Mouse (Mus musculus) forebrain, embryonic 11.5 days (tissue): ENCODE measurements around the gene Nudt12. TPM values are rescaled to one million over a fixed set of nuclear protein-coding genes. Genes with fewer than 3 reads are reported as not detected.
A peak's percentile ranks its signal among the peaks of the same experiment; 100 is the strongest.

Source experiments
- ATAC-seq: fragments of 200-750 bp; cut with Nextera tagmentation; replicated peaks from 2 replicates; pipeline ENCODE4 v1.8.0; 2017; ENCODE audit warnings: moderate TSS enrichment; ENCODE audit not compliant: low FRiP score
- DNase-seq: peaks from one replicate; pipeline ENCODE4 v3.0.0-alpha.2; 2017; ENCODE audit warnings: low spot score
- H3K27ac ChIP-seq: fragments of 300-500 bp; sonication (generic); 2 replicates; pipeline ENCODE4 v1.5.1; 2014; ENCODE audit warnings: low read depth, low read length
- H3K27me3 ChIP-seq: fragments of 300-500 bp; sonication (generic); 2 replicates; pipeline ENCODE4 v1.6.1; 2014; ENCODE audit warnings: mild to moderate bottlenecking, low read length, mixed read lengths; ENCODE audit not compliant: control insufficient read depth, insufficient read depth
- H3K36me3 ChIP-seq: fragments of 300-500 bp; sonication (generic); 2 replicates; pipeline ENCODE4 v1.6.1; 2014; ENCODE audit warnings: mild to moderate bottlenecking, low read length, moderate library complexity, mixed read lengths; ENCODE audit not compliant: control insufficient read depth, insufficient read depth
- H3K4me1 ChIP-seq: fragments of 300-500 bp; sonication (generic); replicated peaks from 2 replicates; pipeline ENCODE4 v1.6.1; 2014; ENCODE audit warnings: low read length, mixed read lengths; ENCODE audit not compliant: control insufficient read depth, insufficient read depth
- H3K4me2 ChIP-seq: fragments of 300-500 bp; sonication (generic); 2 replicates; pipeline ENCODE4 v1.6.1; 2014; ENCODE audit warnings: low read depth, mild to moderate bottlenecking, low read length, moderate library complexity, mixed read lengths; ENCODE audit not compliant: severe bottlenecking
- H3K4me3 ChIP-seq: fragments of 300-500 bp; sonication (generic); 2 replicates; pipeline ENCODE4 v1.5.1; 2014; ENCODE audit warnings: low read depth, low read length
- H3K9ac ChIP-seq: fragments of 300-500 bp; sonication (generic); 2 replicates; pipeline ENCODE4 v1.6.1; 2014; ENCODE audit warnings: low read length
- H3K9me3 ChIP-seq: fragments of 300-500 bp; sonication (generic); 2 replicates; pipeline ENCODE4 v1.6.1; 2016; ENCODE audit warnings: low read length, mixed read lengths; ENCODE audit not compliant: control insufficient read depth
- WGBS: fragments of 180-500 bp; shearing (Covaris S2); extraction: QIAGEN DNeasy Blood & Tissue Kit; methylation state at CpG from one replicate; pipeline ENCODE4 v1.1.7; 2014; 5-methylcytosine and 5-hydroxymethylcytosine counted together
- polyA plus RNA-seq: library from polyadenylated mRNA; unstranded; fragments of >200 nt; fragmentation: Nextera tagmentation; extraction: Ambion mirVana; gene quantifications from 2 replicates; pipeline ENCODE4 v1.2.1, GENCODE M21; 2014

Gene Nudt12
- polyA plus RNA-seq = 8.3 and 9.7 TPM in 2 replicates

DNA sequence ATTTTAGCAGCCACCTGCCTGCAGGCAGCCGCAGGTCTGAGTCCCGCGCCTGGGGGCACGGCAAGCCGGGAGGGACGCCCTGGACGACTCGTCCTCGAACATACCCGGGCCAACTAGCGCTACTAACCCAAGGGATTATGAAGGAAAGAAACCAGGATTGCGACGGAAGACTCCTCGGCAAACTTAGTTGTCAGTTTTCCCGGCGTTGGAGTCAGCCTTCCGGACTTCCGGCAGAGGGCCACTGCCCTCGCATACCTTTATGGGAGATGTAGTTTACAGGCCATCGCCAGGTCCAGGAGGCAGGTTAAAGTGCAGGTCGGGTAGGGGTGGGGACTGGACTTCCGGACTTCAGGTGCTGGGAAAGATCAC, at the start of gene Nudt12:
Nudt12 (minus strand) TSS at position 282 of the 369 bp plus-strand sequence.
- no peaks in the 10 kb centered on the region; the same call in 1 of the 2 replicates for H3K4me1 ChIP-seq
- H3K27ac ChIP-seq = peak within 1 kb of the TSS; percentile 70
- no peaks in the 10 kb centered on the region for H3K36me3 ChIP-seq
- H3K9me3 ChIP-seq = no peaks in the 10 kb centered on the region
- ATAC-seq = peak; percentile 87
- H3K4me3 ChIP-seq = peak within 1 kb of the TSS; percentile 64
- DNase-seq = peak; percentile 77
- under 1% methylated on average over 22 of the region's 22 CpGs for WGBS
- no peaks in the 10 kb centered on the region for H3K27me3 ChIP-seq
- peak within 1 kb of the TSS; percentile 64 for H3K4me2 ChIP-seq
- peak within 1 kb of the TSS; percentile 71 for H3K9ac ChIP-seq

DNA sequence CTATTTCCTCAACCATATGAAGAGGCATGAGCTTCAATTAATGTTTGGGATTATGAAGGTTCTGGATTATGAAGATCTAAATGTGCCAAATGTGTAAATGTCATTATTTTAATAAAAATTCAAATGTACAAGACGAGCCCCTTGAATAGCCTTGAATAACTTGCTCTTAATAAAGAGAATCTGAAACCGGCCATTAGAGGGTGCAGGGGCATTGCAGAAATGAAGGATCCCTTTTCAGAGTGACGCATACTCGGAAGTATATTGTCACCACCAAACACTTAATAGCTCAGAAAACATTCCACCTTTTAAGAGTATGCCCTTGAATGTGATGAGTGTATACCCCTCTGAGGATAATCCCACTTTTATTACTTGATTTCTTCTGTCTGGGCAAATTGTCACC, 40.1 kb upstream of the Nudt12 start:
- H3K4me1 ChIP-seq = no peaks in the 10 kb centered on the region
- ATAC-seq = no peak
- no peak overlapping the region for H3K4me2 ChIP-seq
- H3K9me3 ChIP-seq = no peaks in the 10 kb centered on the region
- H3K9ac ChIP-seq = no peak overlapping the region
- no peaks in the 10 kb centered on the region for H3K36me3 ChIP-seq
- no peaks in the 10 kb centered on the region for H3K27me3 ChIP-seq
- no peak overlapping the region for H3K4me3 ChIP-seq
- H3K27ac ChIP-seq = no peak overlapping the region
- WGBS = 75% methylated on average over 4 of the region's 4 CpGs
- DNase-seq = no peak

DNA sequence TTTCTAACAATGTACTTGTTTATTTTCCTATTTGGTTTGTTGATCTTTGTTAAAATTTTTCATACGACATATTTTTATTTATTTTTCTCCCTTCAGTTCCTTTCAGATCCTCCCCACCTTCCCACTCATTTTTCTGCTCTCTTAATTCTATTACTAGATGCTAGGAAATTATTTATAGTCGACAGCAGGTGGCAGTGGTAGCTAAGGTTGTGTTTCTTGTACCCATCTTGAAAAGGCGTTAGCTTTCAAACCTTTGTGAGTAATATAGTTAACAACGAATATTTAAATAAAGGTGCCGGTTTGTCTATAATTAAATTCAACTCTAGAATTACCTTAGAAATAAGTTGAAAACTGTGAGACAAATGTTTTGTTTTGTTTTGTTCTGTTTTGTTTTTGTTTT, 26.6 kb upstream of the Nudt12 start:
- Histone ChIP-seq H3K4me1 (no peaks in the 10 kb centered on the region), H3K9me3 (no peaks in the 10 kb centered on the region), H3K36me3 (no peaks in the 10 kb centered on the region), H3K9ac (no peak overlapping the region), H3K27ac (no peak overlapping the region), H3K4me3 (no peak overlapping the region), H3K4me2 (no peak overlapping the region), H3K27me3 (no peaks in the 10 kb centered on the region)
- no peak for DNase-seq
- ATAC-seq = no peak
- 60% methylated on average over 5 of the region's 5 CpGs for WGBS

DNA sequence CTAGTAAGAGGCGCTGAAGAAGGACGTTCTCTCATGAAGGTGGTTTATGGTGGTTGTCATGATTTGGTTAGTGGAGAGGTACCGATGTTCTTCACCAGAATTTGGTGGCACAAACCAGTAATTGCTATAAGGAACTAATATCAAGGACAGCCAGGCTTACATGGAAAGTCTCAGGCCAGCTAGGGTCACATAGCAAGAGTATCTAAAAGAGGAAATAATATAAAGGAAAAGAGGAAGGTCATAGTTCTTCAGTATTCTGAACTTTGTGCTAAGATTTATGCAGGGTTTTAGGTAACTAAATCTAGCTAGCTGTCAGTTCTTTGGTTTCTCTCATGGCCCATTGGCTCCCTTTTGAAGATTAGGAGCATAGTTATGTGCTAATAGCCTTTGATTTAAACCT, 20.3 kb upstream of the Nudt12 start:
- WGBS = 99% methylated on average over 3 of the region's 3 CpGs
- no peak for ATAC-seq
- no peak for DNase-seq

DNA sequence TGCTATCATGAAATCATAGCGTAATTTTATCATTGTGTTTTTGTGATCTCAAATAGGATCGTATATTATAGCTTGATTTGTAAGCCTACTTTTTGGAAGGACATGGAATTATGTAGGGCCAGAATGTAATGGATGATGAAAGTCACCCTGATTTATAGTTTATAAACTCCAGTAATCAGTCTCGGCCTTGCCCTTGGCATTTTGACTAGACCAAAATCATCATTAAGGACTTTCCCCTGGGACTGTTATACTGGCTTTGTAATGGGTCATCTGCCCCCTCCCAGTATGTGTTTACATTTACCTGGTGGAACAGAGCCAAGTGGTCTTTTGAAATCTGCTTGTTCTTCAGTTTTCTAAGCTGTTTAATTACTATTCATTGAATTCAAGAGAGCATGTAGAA, 13.2 kb upstream of the Nudt12 start:
- 80% methylated on average over 3 of the region's 3 CpGs for WGBS
- H3K4me3 ChIP-seq = no peak overlapping the region
- no peaks in the 10 kb centered on the region for H3K27me3 ChIP-seq
- no peak overlapping the region for H3K27ac ChIP-seq
- DNase-seq (no peak), ATAC-seq (no peak)
- H3K9me3 ChIP-seq = no peaks in the 10 kb centered on the region
- peaks cover 7% of the 10 kb centered on the region; the same call in 1 of the 2 replicates for H3K4me1 ChIP-seq
- no peaks in the 10 kb centered on the region for H3K36me3 ChIP-seq
- H3K9ac ChIP-seq = no peak overlapping the region
- H3K4me2 ChIP-seq = no peak overlapping the region

More for the DNA sequence above, 20.3 kb upstream of the Nudt12 start:
- Histone ChIP-seq H3K4me2 (no peak overlapping the region), H3K27me3 (no peaks in the 10 kb centered on the region), H3K4me3 (no peak overlapping the region), H3K9me3 (no peaks in the 10 kb centered on the region), H3K4me1 (no peaks in the 10 kb centered on the region), H3K36me3 (no peaks in the 10 kb centered on the region), H3K27ac (no peak overlapping the region), H3K9ac (no peak overlapping the region)

DNA sequence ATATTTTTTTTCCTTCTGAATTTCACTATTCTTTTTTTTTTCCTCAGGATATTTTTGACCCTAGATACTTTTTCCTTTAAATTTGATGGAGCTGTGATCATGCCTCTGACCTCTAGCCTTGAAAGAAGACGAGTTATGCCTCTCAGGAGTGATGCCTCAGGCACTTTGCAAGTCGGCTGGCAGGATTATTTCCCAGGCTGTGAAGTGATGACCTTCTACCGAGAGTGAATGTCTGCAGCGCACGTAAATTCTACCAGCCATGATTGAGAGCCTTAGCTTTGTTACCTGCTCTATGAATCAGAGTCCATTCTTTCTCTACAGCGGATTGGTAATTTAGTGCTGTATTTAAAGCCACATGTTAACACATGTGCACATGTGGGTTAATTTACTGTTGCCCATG, 11.3 kb upstream of the Nudt12 start:
- no peaks in the 10 kb centered on the region for H3K27me3 ChIP-seq
- H3K36me3 ChIP-seq = no peaks in the 10 kb centered on the region
- no peak overlapping the region for H3K4me2 ChIP-seq
- H3K9ac ChIP-seq = no peak overlapping the region
- no peak overlapping the region for H3K4me3 ChIP-seq
- H3K9me3 ChIP-seq = no peaks in the 10 kb centered on the region
- 18% methylated on average over 6 of the region's 6 CpGs for WGBS
- no peak overlapping the region; the same call in 1 of the 2 replicates for H3K27ac ChIP-seq
- peaks cover 7% of the 10 kb centered on the region; the same call in 1 of the 2 replicates for H3K4me1 ChIP-seq
- ATAC-seq = no peak
- no peak for DNase-seq

DNA sequence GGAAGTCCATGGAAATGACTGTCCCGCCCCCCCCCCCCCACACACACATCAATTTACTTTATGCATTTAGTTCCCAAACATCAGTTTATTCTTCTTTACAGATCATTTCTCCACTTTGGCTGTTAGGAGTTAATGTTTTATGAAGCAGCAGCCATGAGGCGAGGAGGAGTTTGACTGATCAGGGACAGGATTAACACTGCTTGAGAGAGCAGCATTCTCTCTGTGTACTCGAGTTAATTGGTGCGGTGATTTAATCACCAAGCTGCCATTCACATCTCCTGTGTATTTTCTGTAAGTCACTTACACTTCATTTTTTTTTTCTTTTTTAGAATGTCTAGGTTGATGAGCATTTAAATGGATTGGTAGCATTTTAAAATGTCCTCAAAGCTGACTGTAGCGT, 10.8 kb upstream of the Nudt12 start:
- 19% methylated on average over 5 of the region's 5 CpGs for WGBS
- ATAC-seq (peak; percentile 85), DNase-seq (peak; percentile 54)

DNA sequence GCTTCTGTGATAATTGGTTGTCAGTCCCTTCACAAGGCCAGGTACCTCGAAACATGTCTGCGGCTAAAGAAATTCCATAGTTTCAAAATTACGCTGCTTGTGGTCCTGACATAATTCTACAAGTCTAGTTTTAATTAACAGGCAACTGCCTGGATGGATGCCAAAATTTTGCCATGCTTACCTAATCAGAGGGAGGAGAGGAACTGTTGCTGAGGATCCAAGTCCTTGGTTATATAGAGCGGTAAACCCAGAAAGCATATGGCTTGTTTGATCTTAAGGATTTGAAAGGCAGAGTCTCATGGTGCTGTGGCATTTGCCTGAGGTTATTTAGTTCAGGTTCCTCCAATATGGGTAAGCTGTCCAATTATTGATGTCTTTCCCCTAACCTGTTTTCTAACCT, 5.5 kb upstream of the Nudt12 start:
- Histone ChIP-seq H3K27ac (no peak overlapping the region), H3K36me3 (no peaks in the 10 kb centered on the region), H3K9ac (no peak overlapping the region), H3K4me3 (no peak overlapping the region), H3K4me1 (no peaks in the 10 kb centered on the region), H3K27me3 (no peaks in the 10 kb centered on the region), H3K9me3 (no peaks in the 10 kb centered on the region), H3K4me2 (no peak overlapping the region)
- WGBS = 87% methylated on average over 4 of the region's 4 CpGs
- no peak for DNase-seq
- ATAC-seq = peak; percentile 60

More for the DNA sequence above, 10.8 kb upstream of the Nudt12 start:
- no peak overlapping the region for H3K9ac ChIP-seq
- no peak overlapping the region for H3K4me2 ChIP-seq
- no peaks in the 10 kb centered on the region for H3K9me3 ChIP-seq
- H3K4me3 ChIP-seq = no peak overlapping the region
- no peaks in the 10 kb centered on the region for H3K36me3 ChIP-seq
- no peaks in the 10 kb centered on the region for H3K27me3 ChIP-seq
- no peak overlapping the region; the same call in 1 of the 2 replicates for H3K27ac ChIP-seq
- peaks cover 7% of the 10 kb centered on the region; the same call in 1 of the 2 replicates for H3K4me1 ChIP-seq

DNA sequence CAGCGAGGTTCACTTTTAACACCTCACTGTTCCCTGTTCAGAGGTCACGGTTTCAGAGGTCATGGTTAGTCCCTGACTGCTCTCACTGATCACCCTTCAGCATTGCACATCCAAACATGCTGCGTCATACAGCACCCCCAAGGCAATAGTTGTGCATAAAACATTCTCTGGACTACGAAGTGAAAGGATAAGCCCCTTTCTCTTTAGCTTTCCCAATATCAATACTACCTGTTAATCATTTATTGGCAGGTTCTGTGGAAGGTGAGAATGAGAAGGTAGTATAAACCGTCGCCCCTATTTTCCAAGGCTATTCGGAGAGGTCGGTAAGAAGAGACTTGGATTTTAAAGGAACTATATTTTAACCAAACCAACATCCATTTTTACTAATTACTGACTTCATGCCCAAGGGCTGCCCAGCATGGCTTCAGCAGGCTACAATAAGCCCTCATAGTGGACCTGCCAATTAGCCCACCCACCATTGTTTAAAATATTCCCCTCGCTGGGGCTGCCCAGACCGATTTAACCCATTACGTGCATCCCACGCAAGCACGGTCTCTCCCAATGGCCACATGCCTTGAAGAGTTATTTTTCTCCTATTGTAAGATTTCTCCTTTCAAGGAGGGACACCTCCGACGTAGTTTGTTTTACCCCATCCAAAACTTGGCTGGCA, 616 bp downstream of the Nudt12 start:
- peak overlapping the region; percentile 71 for H3K9ac ChIP-seq
- no peak for DNase-seq
- 8% methylated on average over 15 of the region's 15 CpGs for WGBS

More for the DNA sequence above, 616 bp downstream of the Nudt12 start:
- Histone ChIP-seq H3K27me3 (no peaks in the 10 kb centered on the region), H3K4me1 (no peaks in the 10 kb centered on the region; the same call in 1 of the 2 replicates), H3K36me3 (no peaks in the 10 kb centered on the region), H3K27ac (peak overlapping the region; percentile 70), H3K4me2 (peak overlapping the region; percentile 64), H3K4me3 (peak overlapping the region; percentile 64), H3K9me3 (no peaks in the 10 kb centered on the region)
- peak; percentile 89 for ATAC-seq
